Mouse (Mus musculus) myocyte (in vitro differentiated cells): ENCODE measurements around the gene 2210017I01Rik.

ENCODE experiments used
- CEBPB ChIP-seq: IDR thresholded peaks from 2 replicates; pipeline ENCODE4 v1.6.1; 2011; ENCODE audit warnings: mild to moderate bottlenecking, moderate library complexity; ENCODE audit not compliant: poor library complexity, insufficient read depth, severe bottlenecking
- E2F4 ChIP-seq: IDR thresholded peaks from one replicate; pipeline ENCODE4 v1.6.1; 2011; ENCODE audit warnings: mild to moderate bottlenecking, control low read depth, moderate library complexity; ENCODE audit not compliant: insufficient read depth
- MAX ChIP-seq: IDR thresholded peaks from one replicate; pipeline ENCODE4 v1.6.1; 2011; ENCODE audit warnings: low read depth, mild to moderate bottlenecking, control low read depth
- MYOD1 ChIP-seq, 3 experiments: IDR thresholded peaks; one replicate each; pipeline ENCODE4 v1.6.1; 2011; ENCODE audit warnings: control low read depth in 2 of 3, low read depth in 2 of 3, mild to moderate bottlenecking in 2 of 3, moderate library complexity in 1 of 3; ENCODE audit not compliant: insufficient read length in 2 of 3, control insufficient read depth in 1 of 3
- MYOG ChIP-seq, 3 experiments: IDR thresholded peaks; one replicate each; pipeline ENCODE4 v1.6.1; 2011; ENCODE audit warnings: control low read depth in 2 of 3, low read depth in 2 of 3, mild to moderate bottlenecking in 2 of 3; ENCODE audit not compliant: insufficient read length in 2 of 3, control insufficient read depth in 1 of 3, insufficient read depth in 1 of 3
- POLR2A ChIP-seq: IDR thresholded peaks from one replicate; pipeline ENCODE4 v1.6.1; 2011; ENCODE audit warnings: low read depth, mild to moderate bottlenecking, control low read depth, moderate library complexity; ENCODE audit not compliant: insufficient read length
- POLR2AphosphoS2 ChIP-seq: IDR thresholded peaks from one replicate; pipeline ENCODE4 v1.6.1; 2011; ENCODE audit warnings: low read depth, control low read depth; ENCODE audit not compliant: insufficient read length
- SRF ChIP-seq: IDR thresholded peaks from one replicate; pipeline ENCODE4 v1.6.1; 2011; ENCODE audit warnings: low read depth; ENCODE audit not compliant: control insufficient read depth, insufficient read length
- TCF12 ChIP-seq: IDR thresholded peaks from one replicate; pipeline ENCODE4 v1.6.1; 2011; ENCODE audit warnings: mild to moderate bottlenecking, control low read depth; ENCODE audit not compliant: poor library complexity, insufficient read depth, severe bottlenecking
- TCF3 ChIP-seq: IDR thresholded peaks from one replicate; pipeline ENCODE4 v1.6.1; 2011; ENCODE audit warnings: low read depth, control low read depth; ENCODE audit not compliant: insufficient read length
- USF1 ChIP-seq: IDR thresholded peaks from one replicate; pipeline ENCODE4 v1.6.1; 2011; ENCODE audit warnings: low read depth, mild to moderate bottlenecking, control low read depth, moderate library complexity

GRCm38 (mm10) chr3:92578652-92579413, 28.5 kb downstream of the 2210017I01Rik start:
- no peak for TF ChIP-seq SRF
- no peak for TF ChIP-seq TCF12
- TF ChIP-seq MYOG (IDR thresholded peaks at IDR 0.05; ENCODE audit: control insufficient read depth in 1 of 3, insufficient read depth in 1 of 3, insufficient read length in 2 of 3, low read depth in 2 of 3): no peak
- TF ChIP-seq POLR2A: no peak
- no peak for TF ChIP-seq POLR2AphosphoS2
- no peak for TF ChIP-seq CEBPB
- TF ChIP-seq USF1: no peak
- no peak for TF ChIP-seq MAX
- no peak for TF ChIP-seq MYOD1 (IDR thresholded peaks at IDR 0.05; ENCODE audit: control insufficient read depth in 1 of 3, insufficient read length in 2 of 3, low read depth in 2 of 3)
- TF ChIP-seq E2F4: no peak
- no peak for TF ChIP-seq TCF3
